Mouse (Mus musculus): ENCODE measurements around the gene Pdgfa. TPM values are rescaled to one million over a fixed set of nuclear protein-coding genes. Genes with fewer than 3 reads are reported as not detected.

The Pdgfa gene
- polyA plus RNA-seq, 2 experiments from 2014 or later = not detected

GRCm38 (mm10) chr5:138952969-138953368, 44.2 kb downstream of the Pdgfa start:
- ATAC-seq = no peak

GRCm38 (mm10) chr5:138951305-138951704, 45.9 kb downstream of the Pdgfa start:
- no peak for ATAC-seq

- ATAC-seq = no peak
Measured at GRCm38 (mm10) chr5:138949165-138949564, 48.0 kb downstream of the Pdgfa start.

- no peak for ATAC-seq
Measured at GRCm38 (mm10) chr5:138948031-138948980, 48.9 kb downstream of the Pdgfa start.

- no peak for ATAC-seq
Measured at GRCm38 (mm10) chr5:138947487-138947886, 49.7 kb downstream of the Pdgfa start.

GRCm38 (mm10) chr5:138946931-138947330, 50.2 kb downstream of the Pdgfa start:
- no peak for ATAC-seq

GRCm38 (mm10) chr5:138945011-138945410, 52.2 kb downstream of the Pdgfa start:
- ATAC-seq = no peak

- ATAC-seq = no peak
Measured at GRCm38 (mm10) chr5:138944551-138944950, 52.6 kb downstream of the Pdgfa start.

GRCm38 (mm10) chr5:138941842-138942241, 55.3 kb downstream of the Pdgfa start:
- no peak for ATAC-seq

- no peak for ATAC-seq
Measured at GRCm38 (mm10) chr5:138940576-138940975, 56.6 kb downstream of the Pdgfa start.

GRCm38 (mm10) chr5:138938572-138939163, 58.5 kb downstream of the Pdgfa start:
- no peak for ATAC-seq

- ATAC-seq = no peak
Measured at GRCm38 (mm10) chr5:138936399-138937089, 60.6 kb downstream of the Pdgfa start.

- no peak for ATAC-seq
Measured at GRCm38 (mm10) chr5:138934540-138934939, 62.6 kb downstream of the Pdgfa start.

- no peak for ATAC-seq
Measured at GRCm38 (mm10) chr5:138932460-138933432, 64.4 kb downstream of the Pdgfa start.

- no peak for ATAC-seq
Measured at GRCm38 (mm10) chr5:138931836-138932235, 65.3 kb downstream of the Pdgfa start.

- no peak for ATAC-seq
Measured at GRCm38 (mm10) chr5:138929879-138930507, 67.2 kb downstream of the Pdgfa start.

Other genes starting within 250 kb of the Pdgfa start
- not detected for gene Fam20c, start 242.9 kb downstream of the Pdgfa start, polyA plus RNA-seq (2017; shearing (Covaris generic))
- not detected for gene Gm5294, start 177.3 kb downstream of the Pdgfa start, polyA plus RNA-seq (2017; shearing (Covaris generic))
- gene Prkar1b, start 152.6 kb upstream of the Pdgfa start, polyA plus RNA-seq (2017; shearing (Covaris generic)) = 1 to 10 TPM; 2.6 to 5.4 TPM
- gene Dnaaf5, start 152.9 kb upstream of the Pdgfa start, polyA plus RNA-seq (2017; shearing (Covaris generic)) = 10 to 100 TPM in 1 of 2 experiments, 1 to 10 TPM in 1; 9.3 to 14.7 TPM
- 10 to 100 TPM; 29.3 to 33.5 TPM for gene Sun1, start 203.3 kb upstream of the Pdgfa start, polyA plus RNA-seq (2017; shearing (Covaris generic))